Mouse (Mus musculus) erythroblast, embryonic 14.5 days (primary cell): ENCODE measurements at regions not wholly inside any gene's neighbourhood (a gene's known extent, or its start where the extent isn't known, plus 50 kb on each side); places are given as distances from the start of the nearest gene placed in this dataset.

Experiments
- GATA1 ChIP-seq: IDR thresholded peaks from 2 replicates; pipeline ENCODE4 v1.6.1; 2012; ENCODE audit warnings: low read length, inconsistent platforms, mixed read lengths
- TAL1 ChIP-seq: IDR thresholded peaks from 3 replicates; pipeline ENCODE4 v1.6.1; 2012; ENCODE audit warnings: low read length, inconsistent platforms, mixed read lengths

- TF ChIP-seq GATA1, result no peak
- TF ChIP-seq TAL1, result no peak
Observed at GRCm38 (mm10) chr11:112400069-112400468, 382.0 kb upstream of the Sox9 start.
